Mouse (Mus musculus) stomach, postnatal 0 days (tissue): ENCODE results near the gene St3gal3. TPM values are rescaled to one million over a fixed set of nuclear protein-coding genes. Genes with fewer than 3 reads are reported as not detected.
A peak's percentile ranks its signal among the peaks of the same experiment; 100 is the strongest.

Source experiments
- ATAC-seq: fragments of 200-750 bp; cut with Nextera tagmentation; 2 replicates; pipeline ENCODE4 v1.8.0; 2017; ENCODE audit not compliant: low FRiP score, low TSS enrichment
- DNase-seq: peaks from one replicate; pipeline ENCODE4 v3.0.0-alpha.2; 2016; ENCODE audit warnings: low spot score
- H3K27ac ChIP-seq: fragments of 300-500 bp; sonication (generic); replicated peaks from 2 replicates; pipeline ENCODE4 v1.5.1; 2014; ENCODE audit warnings: mild to moderate bottlenecking, control low read depth
- H3K27me3 ChIP-seq: fragments of 300-500 bp; sonication (generic); 2 replicates; pipeline ENCODE4 v1.6.1; 2014; ENCODE audit warnings: low read length; ENCODE audit not compliant: control insufficient read depth, insufficient read depth
- H3K36me3 ChIP-seq: fragments of 300-500 bp; sonication (generic); 2 replicates; pipeline ENCODE4 v1.6.1; 2014; ENCODE audit warnings: low read length, mixed read lengths; ENCODE audit not compliant: control insufficient read depth, insufficient read depth
- H3K4me1 ChIP-seq: fragments of 300-500 bp; sonication (generic); replicated peaks from 2 replicates; pipeline ENCODE4 v1.6.1; 2014; ENCODE audit warnings: antibody characterized with exemption; ENCODE audit not compliant: control insufficient read depth, insufficient read depth
- H3K4me2 ChIP-seq: fragments of 300-500 bp; sonication (generic); replicated peaks from 2 replicates; pipeline ENCODE4 v1.6.1; 2014; ENCODE audit warnings: low read depth, mild to moderate bottlenecking, control low read depth, moderate library complexity
- H3K4me3 ChIP-seq: fragments of 300-500 bp; sonication (generic); 2 replicates; pipeline ENCODE4 v1.5.1; 2014; ENCODE audit warnings: low read depth, low read length, control low read depth
- H3K9ac ChIP-seq: fragments of 300-500 bp; sonication (generic); 2 replicates; pipeline ENCODE4 v1.6.1; 2014; ENCODE audit warnings: mild to moderate bottlenecking, low read length, control low read depth, mixed read lengths
- H3K9me3 ChIP-seq: fragments of 300-500 bp; sonication (generic); 2 replicates; pipeline ENCODE4 v1.6.1; 2016; ENCODE audit warnings: low read length; ENCODE audit not compliant: control insufficient read depth
- CTCF ChIP-seq: IDR thresholded peaks from 2 replicates; pipeline ENCODE4 v1.5.1; 2016; ENCODE audit warnings: antibody characterized with exemption, low read depth, mild to moderate bottlenecking, moderate library complexity
- EP300 ChIP-seq: optimal IDR thresholded peaks from 2 replicates; pipeline ENCODE3; 2016; ENCODE audit warnings: antibody characterized with exemption
- WGBS: fragments of 180-500 bp; shearing (Covaris S2); extraction: QIAGEN DNeasy Blood & Tissue Kit; methylation state at CpG from one replicate; pipeline ENCODE4 v1.1.7; 2014; 5-methylcytosine and 5-hydroxymethylcytosine counted together
- polyA plus RNA-seq: library from polyadenylated mRNA; unstranded; fragments of >200 nt; fragmentation: Nextera tagmentation; extraction: Ambion mirVana; gene quantifications from 2 replicates; pipeline ENCODE4 v1.2.1, GENCODE M21; 2015

St3gal3 gene
- polyA plus RNA-seq, 1 experiment from 2014 or later: 3.2 TPM

GRCm38 (mm10) chr4:117904094-117904493 lies 230.6 kb downstream of the St3gal3 start:
- H3K9ac ChIP-seq: no peak overlapping the region
- 72% methylated on average over 10 of the region's 10 CpGs for WGBS
- H3K27ac ChIP-seq: no peak overlapping the region
- no peak for TF ChIP-seq EP300
- no peak for TF ChIP-seq CTCF
- no peak overlapping the region for H3K4me2 ChIP-seq
- no peak for DNase-seq
- no peak overlapping the region for H3K4me3 ChIP-seq
- H3K36me3 ChIP-seq: peaks cover 38% of the 10 kb centered on the region
- H3K9me3 ChIP-seq: no peaks in the 10 kb centered on the region
- no peak for ATAC-seq
- H3K27me3 ChIP-seq: no peaks in the 10 kb centered on the region
- no peaks in the 10 kb centered on the region for H3K4me1 ChIP-seq

- no peak for DNase-seq
- H3K9ac ChIP-seq: no peak overlapping the region
- no peaks in the 10 kb centered on the region for H3K4me1 ChIP-seq
- H3K27ac ChIP-seq: no peak overlapping the region
- H3K4me2 ChIP-seq: no peak overlapping the region
- no peaks in the 10 kb centered on the region for H3K9me3 ChIP-seq
- H3K27me3 ChIP-seq: no peaks in the 10 kb centered on the region
- H3K36me3 ChIP-seq: peaks cover 31% of the 10 kb centered on the region
- no peak overlapping the region for H3K4me3 ChIP-seq
- no peak for ATAC-seq
- TF ChIP-seq EP300 (no peak), CTCF (no peak)
- 71% methylated on average over 3 of the region's 3 CpGs for WGBS
Observed at GRCm38 (mm10) chr4:117898111-117898510, 236.6 kb downstream of the St3gal3 start.

GRCm38 (mm10) chr4:117896031-117896430 lies 238.7 kb downstream of the St3gal3 start:
- peaks cover 2% of the 10 kb centered on the region; the same call in 1 of the 2 replicates for H3K4me1 ChIP-seq
- H3K4me2 ChIP-seq: no peak overlapping the region
- ATAC-seq (no peak), DNase-seq (no peak)
- H3K36me3 ChIP-seq: peaks cover 20% of the 10 kb centered on the region
- H3K27ac ChIP-seq: no peak overlapping the region
- H3K9ac ChIP-seq: no peak overlapping the region; the same call in 1 of the 2 replicates
- no peak overlapping the region for H3K4me3 ChIP-seq
- no peaks in the 10 kb centered on the region for H3K9me3 ChIP-seq
- H3K27me3 ChIP-seq: no peaks in the 10 kb centered on the region
- 91% methylated on average over 6 of the region's 6 CpGs for WGBS
- TF ChIP-seq EP300 (no peak), CTCF (no peak)

- no peak for TF ChIP-seq CTCF
- no peak for TF ChIP-seq EP300
- H3K4me1 ChIP-seq: peaks cover 2% of the 10 kb centered on the region; the same call in 1 of the 2 replicates
- no peak overlapping the region for H3K4me3 ChIP-seq
- DNase-seq (no peak), ATAC-seq (no peak)
- H3K9ac ChIP-seq: no peak overlapping the region
- no peaks in the 10 kb centered on the region for H3K9me3 ChIP-seq
- no peak overlapping the region for H3K27ac ChIP-seq
- peaks cover 15% of the 10 kb centered on the region for H3K36me3 ChIP-seq
- 81% methylated on average over 7 of the region's 7 CpGs for whole genome bisulfite sequencing
- H3K27me3 ChIP-seq: no peaks in the 10 kb centered on the region
- H3K4me2 ChIP-seq: no peak overlapping the region
Observed at GRCm38 (mm10) chr4:117895339-117895738, 239.4 kb downstream of the St3gal3 start.

- no peak overlapping the region for H3K27ac ChIP-seq
- TF ChIP-seq CTCF (no peak), EP300 (no peak)
- no peaks in the 10 kb centered on the region for H3K9me3 ChIP-seq
- DNase-seq (no peak), ATAC-seq (no peak)
- H3K27me3 ChIP-seq: no peaks in the 10 kb centered on the region
- peaks cover 9% of the 10 kb centered on the region for H3K36me3 ChIP-seq
- H3K4me2 ChIP-seq: no peak overlapping the region
- H3K4me1 ChIP-seq: peaks cover 2% of the 10 kb centered on the region; the same call in 1 of the 2 replicates
- WGBS: 80% methylated on average over 8 of the region's 8 CpGs
- H3K4me3 ChIP-seq: no peak overlapping the region
- H3K9ac ChIP-seq: no peak overlapping the region
Observed at GRCm38 (mm10) chr4:117894601-117895000, 240.1 kb downstream of the St3gal3 start.

- 14% methylated on average over 9 of the region's 9 CpGs for WGBS
- peaks cover 2% of the 10 kb centered on the region for H3K36me3 ChIP-seq
- peak; percentile 62 for DNase-seq
Observed at GRCm38 (mm10) chr4:117893376-117893775, 241.3 kb downstream of the St3gal3 start.

More at GRCm38 (mm10) chr4:117893376-117893775, 241.3 kb downstream of the St3gal3 start:
- H3K4me2 ChIP-seq: no peak overlapping the region
- peaks cover 2% of the 10 kb centered on the region; the same call in 1 of the 2 replicates for H3K4me1 ChIP-seq
- no peak for TF ChIP-seq EP300
- no peak for TF ChIP-seq CTCF
- no peak for ATAC-seq
- H3K9me3 ChIP-seq: no peaks in the 10 kb centered on the region
- no peak overlapping the region for H3K9ac ChIP-seq
- no peak overlapping the region for H3K27ac ChIP-seq
- no peaks in the 10 kb centered on the region for H3K27me3 ChIP-seq
- H3K4me3 ChIP-seq: no peak overlapping the region
